Mouse (Mus musculus): ENCODE measurements around the gene Rnf5. TPM values are rescaled to one million over a fixed set of nuclear protein-coding genes. Genes with fewer than 3 reads are reported as not detected.

Rnf5 gene
- polyA plus RNA-seq, 1 experiment: 37.1 TPM

- H3K4me2 ChIP-seq (ENCODE audit: low read depth): peak overlapping the region; percentile 73
- no peaks in the 10 kb centered on the region for H3K36me3 ChIP-seq (ENCODE audit: control insufficient read depth, insufficient read depth)
- H3ac ChIP-seq (ENCODE audit: control insufficient read depth, insufficient read length): peak overlapping the region; percentile 8
- peak overlapping the region; percentile 42 for H3K4me3 ChIP-seq
- TF ChIP-seq POLR2AphosphoS2 (IDR thresholded peaks at IDR 0.05; ENCODE audit: insufficient read length, low read depth) (no peak), USF1 (IDR thresholded peaks at IDR 0.05; ENCODE audit: low read depth) (no peak), TCF3 (IDR thresholded peaks at IDR 0.05; ENCODE audit: insufficient read length, low read depth) (no peak), REST (IDR thresholded peaks at IDR 0.05; ENCODE audit: insufficient read depth, insufficient read length) (no peak), TCF12 (IDR thresholded peaks at IDR 0.05; ENCODE audit: insufficient read depth, poor library complexity, severe bottlenecking) (no peak), MAX (IDR thresholded peaks at IDR 0.05; ENCODE audit: low read depth) (no peak), POLR2A (IDR thresholded peaks at IDR 0.05; ENCODE audit: insufficient read length, low read depth) (no peak), SRF (IDR thresholded peaks at IDR 0.05; ENCODE audit: control insufficient read depth, insufficient read length, low read depth) (no peak), MYOG (IDR thresholded peaks at IDR 0.05; ENCODE audit: control insufficient read depth in 1 of 3, insufficient read depth in 1 of 3, insufficient read length in 2 of 3, low read depth in 2 of 3) (no peak), MYOD1 (IDR thresholded peaks at IDR 0.05; ENCODE audit: control insufficient read depth in 1 of 3, insufficient read length in 2 of 3, low read depth in 2 of 3) (no peak), CEBPB (IDR thresholded peaks at IDR 0.05; ENCODE audit: insufficient read depth, poor library complexity, severe bottlenecking) (no peak), E2F4 (IDR thresholded peaks at IDR 0.05; ENCODE audit: insufficient read depth) (no peak)
- H3K79me2 ChIP-seq (ENCODE audit: control insufficient read depth, insufficient read depth): no peaks in the 10 kb centered on the region
- H3K27me3 ChIP-seq (ENCODE audit: control insufficient read depth, insufficient read depth, insufficient read length): peaks cover 19% of the 10 kb centered on the region
Measured at GRCm38 (mm10) chr17:34626773-34627092, 23.2 kb upstream of the Rnf5 start.

DNA sequence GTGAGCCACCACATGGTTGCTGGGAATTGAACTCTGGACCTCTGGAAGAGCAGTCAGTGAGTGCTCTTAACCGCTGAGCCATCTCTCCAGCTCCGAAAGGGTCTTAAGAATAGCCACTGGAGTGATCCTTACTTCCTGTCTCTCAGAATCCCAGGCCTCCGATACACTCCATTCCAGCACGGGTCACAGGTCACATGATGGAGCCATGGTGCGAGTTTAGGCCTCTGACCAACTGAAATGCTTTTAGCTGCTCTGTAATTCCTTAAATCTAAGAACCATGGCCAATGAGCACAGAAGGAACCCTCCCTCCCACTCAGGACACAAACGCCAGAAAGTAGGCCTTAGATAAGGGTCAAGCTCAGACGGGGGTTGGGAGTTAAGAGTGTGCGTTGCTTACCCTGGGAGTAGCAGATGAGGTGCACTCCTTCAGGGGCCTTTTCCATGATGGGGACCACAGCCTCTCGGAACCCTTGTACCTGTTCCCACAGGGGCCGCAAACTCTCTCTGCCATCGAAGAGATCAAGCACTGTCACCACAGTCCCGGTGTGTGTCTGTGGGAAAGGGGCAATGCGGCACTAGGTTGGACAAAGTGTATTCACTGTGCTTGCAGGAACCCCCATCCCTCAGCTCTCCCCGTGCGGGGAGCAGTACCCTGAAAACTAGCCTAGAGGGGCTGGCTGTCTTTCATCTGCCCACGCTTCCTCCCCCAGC, 22.7 kb upstream of the Rnf5 start:
- no peak overlapping the region for H3ac ChIP-seq (ENCODE audit: control insufficient read depth, insufficient read length)
- TF ChIP-seq MAX (IDR thresholded peaks at IDR 0.05; ENCODE audit: low read depth) (no peak), TCF12 (IDR thresholded peaks at IDR 0.05; ENCODE audit: insufficient read depth, poor library complexity, severe bottlenecking) (no peak), MYOD1 (IDR thresholded peaks at IDR 0.05; ENCODE audit: control insufficient read depth in 1 of 3, insufficient read length in 2 of 3, low read depth in 2 of 3) (no peak), SRF (IDR thresholded peaks at IDR 0.05; ENCODE audit: control insufficient read depth, insufficient read length, low read depth) (no peak), USF1 (IDR thresholded peaks at IDR 0.05; ENCODE audit: low read depth) (no peak), CEBPB (IDR thresholded peaks at IDR 0.05; ENCODE audit: insufficient read depth, poor library complexity, severe bottlenecking) (no peak), E2F4 (IDR thresholded peaks at IDR 0.05; ENCODE audit: insufficient read depth) (no peak), POLR2AphosphoS2 (IDR thresholded peaks at IDR 0.05; ENCODE audit: insufficient read length, low read depth) (no peak), POLR2A (IDR thresholded peaks at IDR 0.05; ENCODE audit: insufficient read length, low read depth) (no peak), TCF3 (IDR thresholded peaks at IDR 0.05; ENCODE audit: insufficient read length, low read depth) (no peak), MYOG (IDR thresholded peaks at IDR 0.05; ENCODE audit: control insufficient read depth in 1 of 3, insufficient read depth in 1 of 3, insufficient read length in 2 of 3, low read depth in 2 of 3) (no peak), REST (IDR thresholded peaks at IDR 0.05; ENCODE audit: insufficient read depth, insufficient read length) (no peak)
- H3K27me3 ChIP-seq (ENCODE audit: control insufficient read depth, insufficient read depth, insufficient read length): peaks cover 14% of the 10 kb centered on the region
- no peaks in the 10 kb centered on the region for H3K36me3 ChIP-seq (ENCODE audit: control insufficient read depth, insufficient read depth)
- H3K4me3 ChIP-seq: peak overlapping the region; percentile 42
- H3K4me2 ChIP-seq (ENCODE audit: low read depth): peak overlapping the region; percentile 73
- H3K79me2 ChIP-seq (ENCODE audit: control insufficient read depth, insufficient read depth): no peaks in the 10 kb centered on the region

DNA sequence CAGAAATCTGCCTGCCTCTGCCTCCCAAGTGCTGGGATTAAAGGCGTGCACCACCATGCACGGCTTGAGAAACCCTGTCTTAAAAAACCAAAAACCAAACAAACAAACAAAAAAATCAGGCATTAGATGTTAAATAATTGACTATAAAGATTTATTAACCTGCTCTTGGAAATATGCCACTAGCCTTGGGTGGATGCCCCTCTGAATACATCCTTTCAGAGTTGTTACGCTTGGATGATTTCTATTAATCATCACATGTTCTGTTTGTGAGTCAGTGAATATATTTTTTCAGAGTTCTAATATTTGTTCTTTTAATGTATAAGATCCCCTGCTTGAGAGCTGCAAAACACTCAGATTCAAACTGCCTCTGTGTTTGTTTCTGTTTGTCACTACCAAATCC, 21.5 kb upstream of the Rnf5 start:
- no peaks in the 10 kb centered on the region for H3K36me3 ChIP-seq (ENCODE audit: control insufficient read depth, insufficient read depth)
- peaks cover 2% of the 10 kb centered on the region for H3K27me3 ChIP-seq (ENCODE audit: control insufficient read depth, insufficient read depth, insufficient read length)
- TF ChIP-seq SRF (IDR thresholded peaks at IDR 0.05; ENCODE audit: control insufficient read depth, insufficient read length, low read depth) (no peak), USF1 (IDR thresholded peaks at IDR 0.05; ENCODE audit: low read depth) (no peak), REST (IDR thresholded peaks at IDR 0.05; ENCODE audit: insufficient read depth, insufficient read length) (no peak), CEBPB (IDR thresholded peaks at IDR 0.05; ENCODE audit: insufficient read depth, poor library complexity, severe bottlenecking) (no peak), E2F4 (IDR thresholded peaks at IDR 0.05; ENCODE audit: insufficient read depth) (no peak), TCF12 (IDR thresholded peaks at IDR 0.05; ENCODE audit: insufficient read depth, poor library complexity, severe bottlenecking) (no peak), MYOD1 (IDR thresholded peaks at IDR 0.05; ENCODE audit: control insufficient read depth in 1 of 3, insufficient read length in 2 of 3, low read depth in 2 of 3) (no peak), MAX (IDR thresholded peaks at IDR 0.05; ENCODE audit: low read depth) (no peak), MYOG (IDR thresholded peaks at IDR 0.05; ENCODE audit: control insufficient read depth in 1 of 3, insufficient read depth in 1 of 3, insufficient read length in 2 of 3, low read depth in 2 of 3) (no peak), POLR2A (IDR thresholded peaks at IDR 0.05; ENCODE audit: insufficient read length, low read depth) (no peak), POLR2AphosphoS2 (IDR thresholded peaks at IDR 0.05; ENCODE audit: insufficient read length, low read depth) (no peak), TCF3 (IDR thresholded peaks at IDR 0.05; ENCODE audit: insufficient read length, low read depth) (no peak)

DNA sequence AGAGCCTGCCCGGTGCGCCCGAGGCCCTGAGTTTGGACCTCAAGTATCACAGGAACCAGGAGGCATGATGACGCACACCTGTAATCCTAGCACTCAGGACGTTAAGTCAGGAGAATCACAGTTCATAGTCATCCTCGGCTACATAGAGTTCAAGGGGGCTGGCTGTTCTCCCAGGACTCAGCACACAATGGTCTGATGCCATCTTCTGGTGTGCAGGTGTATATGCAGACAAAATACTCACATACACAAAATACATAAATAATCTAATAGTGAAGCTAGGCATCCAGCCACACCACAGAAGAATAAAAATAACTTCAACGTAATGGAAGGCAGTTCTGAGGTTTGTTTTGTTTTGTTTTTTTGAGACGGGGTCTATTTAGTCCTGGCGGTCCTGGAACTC, 19.7 kb upstream of the Rnf5 start:
- no peak overlapping the region for H3ac ChIP-seq (ENCODE audit: control insufficient read depth, insufficient read length)
- H3K79me2 ChIP-seq (ENCODE audit: control insufficient read depth, insufficient read depth): no peaks in the 10 kb centered on the region
- H3K36me3 ChIP-seq (ENCODE audit: control insufficient read depth, insufficient read depth): no peaks in the 10 kb centered on the region
- TF ChIP-seq TCF3 (IDR thresholded peaks at IDR 0.05; ENCODE audit: insufficient read length, low read depth): no peak
- TF ChIP-seq E2F4 (IDR thresholded peaks at IDR 0.05; ENCODE audit: insufficient read depth): no peak
- no peak for TF ChIP-seq MYOG (IDR thresholded peaks at IDR 0.05; ENCODE audit: control insufficient read depth in 1 of 3, insufficient read depth in 1 of 3, insufficient read length in 2 of 3, low read depth in 2 of 3)
- TF ChIP-seq USF1 (IDR thresholded peaks at IDR 0.05; ENCODE audit: low read depth): no peak
- no peak for TF ChIP-seq REST (IDR thresholded peaks at IDR 0.05; ENCODE audit: insufficient read depth, insufficient read length)
- TF ChIP-seq MAX (IDR thresholded peaks at IDR 0.05; ENCODE audit: low read depth): no peak
- TF ChIP-seq SRF (IDR thresholded peaks at IDR 0.05; ENCODE audit: control insufficient read depth, insufficient read length, low read depth): no peak
- TF ChIP-seq POLR2A (IDR thresholded peaks at IDR 0.05; ENCODE audit: insufficient read length, low read depth): no peak
- TF ChIP-seq TCF12 (IDR thresholded peaks at IDR 0.05; ENCODE audit: insufficient read depth, poor library complexity, severe bottlenecking): no peak
- no peak for TF ChIP-seq CEBPB (IDR thresholded peaks at IDR 0.05; ENCODE audit: insufficient read depth, poor library complexity, severe bottlenecking)
- H3K4me3 ChIP-seq: no peak overlapping the region
- no peaks in the 10 kb centered on the region for H3K27me3 ChIP-seq (ENCODE audit: control insufficient read depth, insufficient read depth, insufficient read length)
- H3K4me2 ChIP-seq (ENCODE audit: low read depth): no peak overlapping the region

More for the DNA sequence above, 21.5 kb upstream of the Rnf5 start:
- Histone ChIP-seq H3K4me2 (ENCODE audit: low read depth) (no peak overlapping the region), H3ac (ENCODE audit: control insufficient read depth, insufficient read length) (no peak overlapping the region), H3K79me2 (ENCODE audit: control insufficient read depth, insufficient read depth) (no peaks in the 10 kb centered on the region), H3K4me3 (no peak overlapping the region)

All from myocyte (in vitro differentiated cells).